Mouse (Mus musculus) neural tube, embryonic 11.5 days (tissue): ENCODE data around the gene Gm9745. TPM values are rescaled to one million over a fixed set of nuclear protein-coding genes. Genes with fewer than 3 reads are reported as not detected.
A peak's percentile ranks its signal among the peaks of the same experiment; 100 is the strongest.
"Not testable (repeated sequence)": the region's sequence is repeated elsewhere in the genome, so short reads cannot be mapped to it uniquely, and the experiment has no call there.

Experiments used
- ATAC-seq: fragments of 200-750 bp; cut with Nextera tagmentation; 2 replicates; pipeline ENCODE4 v1.8.0; 2017; ENCODE audit warnings: moderate number of reproducible peaks, mild to moderate bottlenecking, moderate TSS enrichment, moderate library complexity; ENCODE audit not compliant: insufficient read depth, low FRiP score, low TSS enrichment
- DNase-seq: peaks from one replicate; pipeline ENCODE4 v3.0.0-alpha.2; 2015; ENCODE audit warnings: low spot score
- H3K27ac ChIP-seq: fragments of 300-500 bp; sonication (generic); 2 replicates; pipeline ENCODE4 v1.5.1; 2014; ENCODE audit warnings: low read depth, mild to moderate bottlenecking, low read length
- H3K27me3 ChIP-seq: fragments of 300-500 bp; sonication (generic); 2 replicates; pipeline ENCODE4 v1.6.1; 2014; ENCODE audit warnings: mild to moderate bottlenecking, low read length, mixed read lengths; ENCODE audit not compliant: control insufficient read depth, insufficient read depth
- H3K36me3 ChIP-seq: fragments of 300-500 bp; sonication (generic); 2 replicates; pipeline ENCODE4 v1.6.1; 2014; ENCODE audit warnings: mild to moderate bottlenecking, low read length, moderate library complexity, mixed read lengths; ENCODE audit not compliant: control insufficient read depth, insufficient read depth
- H3K4me1 ChIP-seq: fragments of 300-500 bp; sonication (generic); 2 replicates; pipeline ENCODE4 v1.6.1; 2014; ENCODE audit warnings: low read length, mixed read lengths; ENCODE audit not compliant: control insufficient read depth, insufficient read depth
- H3K4me2 ChIP-seq: fragments of 300-500 bp; sonication (generic); 2 replicates; pipeline ENCODE4 v1.6.1; 2014; ENCODE audit warnings: low read depth, mild to moderate bottlenecking, moderate library complexity
- H3K4me3 ChIP-seq: fragments of 300-500 bp; sonication (generic); 2 replicates; pipeline ENCODE4 v1.5.1; 2014; ENCODE audit warnings: low read depth, low read length
- H3K9ac ChIP-seq: fragments of 300-500 bp; sonication (generic); 2 replicates; pipeline ENCODE4 v1.6.1; 2014; ENCODE audit warnings: mild to moderate bottlenecking, low read length
- H3K9me3 ChIP-seq: fragments of 300-500 bp; sonication (generic); 2 replicates; pipeline ENCODE4 v1.6.1; 2016; ENCODE audit warnings: low read length; ENCODE audit not compliant: control insufficient read depth
- WGBS: fragments of 180-500 bp; shearing (Covaris S2); extraction: QIAGEN DNeasy Blood & Tissue Kit; methylation state at CpG from one replicate; pipeline ENCODE4 v1.1.7; 2014; 5-methylcytosine and 5-hydroxymethylcytosine counted together
- polyA plus RNA-seq: library from polyadenylated mRNA; unstranded; fragments of >200 nt; fragmentation: Nextera tagmentation; extraction: Ambion mirVana; gene quantifications from 2 replicates; pipeline ENCODE4 v1.2.1, GENCODE M21; 2014

Gm9745 gene
- not detected in 2 replicates for polyA plus RNA-seq

GRCm38 (mm10) chr13:8948131-8948530 is at the start of gene Gm9745:
TSS of gene Gm9745 (minus strand) at chr13:8948231.
- not testable (repeated sequence) for DNase-seq, H3K27ac ChIP-seq, H3K27me3 ChIP-seq, ATAC-seq, H3K9ac ChIP-seq, H3K36me3 ChIP-seq, H3K4me2 ChIP-seq, H3K4me3 ChIP-seq, H3K4me1 ChIP-seq, H3K9me3 ChIP-seq

DNA sequence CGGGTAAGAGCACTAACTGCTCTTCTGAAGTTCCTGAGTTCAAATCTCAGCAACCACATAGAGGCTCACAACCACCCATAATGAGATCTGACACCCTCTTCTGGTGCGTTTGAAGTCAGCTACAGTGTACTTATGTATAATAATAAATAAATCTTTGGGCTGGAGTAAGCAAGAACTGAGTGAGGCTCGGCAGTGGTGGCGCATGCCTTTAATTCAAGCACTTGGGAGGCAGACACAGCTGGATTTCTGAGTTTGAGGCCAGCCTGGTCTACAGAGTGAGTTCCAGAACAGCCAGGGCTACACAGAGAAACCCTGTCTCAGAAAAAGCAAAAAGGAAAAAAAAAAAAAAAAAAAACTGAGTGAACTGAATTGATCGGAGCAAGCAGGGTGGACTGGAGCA is 49.2 kb upstream of the Gm9745 start:
- H3K9ac ChIP-seq, H3K4me2 ChIP-seq, ATAC-seq, H3K27ac ChIP-seq, H3K4me1 ChIP-seq, DNase-seq, H3K9me3 ChIP-seq, H3K36me3 ChIP-seq, H3K27me3 ChIP-seq, H3K4me3 ChIP-seq: not testable (repeated sequence)
- WGBS: 86% methylated on average over 5 of the region's 5 CpGs

DNA sequence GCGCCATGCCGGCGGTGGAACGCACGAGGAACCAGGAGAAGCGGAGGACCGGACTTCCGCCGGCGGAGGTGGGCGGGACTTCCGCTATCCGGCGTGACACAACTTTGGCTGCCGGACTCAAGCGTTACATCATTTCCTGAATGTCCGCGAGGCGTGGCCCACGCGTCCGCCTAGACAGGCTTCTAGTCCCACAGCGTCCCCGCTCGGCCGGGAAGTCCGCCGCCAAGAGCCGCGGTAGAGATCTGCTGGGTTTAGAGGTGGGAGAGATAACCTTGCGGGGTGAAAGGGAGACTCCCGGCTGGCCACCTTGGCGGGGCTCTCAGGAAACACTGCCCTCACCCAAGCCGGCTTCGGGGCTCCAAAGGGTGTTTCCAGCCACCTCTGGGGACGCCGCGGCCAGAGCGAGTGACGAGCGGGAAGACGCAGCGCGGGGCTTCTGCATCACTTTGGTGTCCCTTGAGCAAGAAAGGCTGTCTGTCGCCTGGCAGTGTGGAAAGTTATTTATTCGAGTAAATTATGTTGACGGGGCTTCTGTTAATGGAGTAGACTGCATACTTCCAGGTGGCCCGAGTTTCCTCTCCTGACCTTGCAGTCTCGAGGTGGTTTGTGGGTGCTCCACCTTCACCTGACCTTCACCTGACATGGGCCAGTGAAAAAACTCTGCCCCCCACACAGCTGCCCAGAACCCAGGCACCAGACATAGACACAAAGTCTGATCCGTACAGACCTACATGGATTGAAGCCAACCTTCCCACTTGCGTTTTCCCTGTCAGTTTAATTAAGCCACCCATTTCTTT is 48.2 kb upstream of the Gm9745 start, which contains the start of gene Gtpbp4:
Gtpbp4 (minus strand) TSS at position 94 of the 797 bp plus-strand sequence.
- peak within 1 kb of the TSS; percentile 90 for H3K4me3 ChIP-seq
- ATAC-seq (peak; percentile 97), DNase-seq (peak; percentile 98)
- peak within 1 kb of the TSS; percentile 83 for H3K9ac ChIP-seq
- H3K4me1 ChIP-seq: peaks cover 5% of the 10 kb centered on the region; the same call in 1 of the 2 replicates
- WGBS: 1% methylated on average over 51 of the region's 51 CpGs
- no peaks in the 10 kb centered on the region for H3K9me3 ChIP-seq
- H3K27me3 ChIP-seq: no peaks in the 10 kb centered on the region
- no peaks in the 10 kb centered on the region for H3K36me3 ChIP-seq
- peak within 1 kb of the TSS; percentile 44; the same call in 1 of the 2 replicates for H3K27ac ChIP-seq
- H3K4me2 ChIP-seq: peak within 1 kb of the TSS; percentile 82

DNA sequence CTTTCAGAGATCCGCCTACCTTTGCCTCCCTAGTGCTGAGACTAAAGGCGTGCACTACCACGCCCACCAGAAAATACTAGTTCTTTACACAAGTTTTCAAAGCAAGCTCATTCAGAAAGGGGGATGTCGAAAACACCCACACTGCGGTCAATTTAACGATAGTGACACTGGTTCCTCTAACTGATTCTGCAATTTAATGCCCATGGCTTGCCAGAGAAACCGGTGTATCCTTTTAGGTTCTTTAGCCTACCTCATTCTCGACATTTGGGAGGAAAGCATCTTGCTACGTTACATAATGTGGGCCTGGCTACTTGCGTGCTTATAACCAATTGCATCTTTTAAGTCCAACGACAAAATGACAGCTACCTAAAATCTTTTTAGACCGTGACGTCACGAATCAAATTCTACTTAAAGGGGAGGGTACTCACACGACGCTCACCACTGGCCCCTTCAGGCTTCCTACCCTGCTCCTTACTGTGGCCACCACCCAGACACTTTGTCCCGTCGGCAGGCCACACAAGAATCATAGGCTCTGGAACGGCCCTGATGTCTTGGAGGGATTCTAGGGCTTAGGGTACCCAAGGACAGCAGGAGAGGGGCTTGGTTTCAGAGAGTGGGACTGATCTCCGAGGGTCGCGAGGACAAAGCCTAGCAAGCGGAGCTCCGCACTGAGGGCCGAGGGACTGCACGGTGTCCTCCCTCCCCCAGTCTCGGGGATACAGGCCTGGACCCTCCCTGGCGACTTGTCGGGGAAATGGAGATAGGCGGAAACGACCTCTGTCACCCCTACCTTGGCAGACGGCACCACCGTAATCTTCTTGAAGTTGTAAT is 47.3 kb upstream of the Gm9745 start:
- H3K36me3 ChIP-seq: no peaks in the 10 kb centered on the region
- no peak for DNase-seq
- H3K9ac ChIP-seq: peak overlapping the region; percentile 83
- H3K4me2 ChIP-seq: peak overlapping the region; percentile 82
- peaks cover 5% of the 10 kb centered on the region; the same call in 1 of the 2 replicates for H3K4me1 ChIP-seq
- ATAC-seq: peak; percentile 79
- H3K9me3 ChIP-seq: no peaks in the 10 kb centered on the region
- H3K4me3 ChIP-seq: peak overlapping the region; percentile 90
- no peak overlapping the region for H3K27ac ChIP-seq
- H3K27me3 ChIP-seq: no peaks in the 10 kb centered on the region
- WGBS: 4% methylated on average over 33 of the region's 33 CpGs

- no peak for ATAC-seq
- DNase-seq: no peak
- 98% methylated on average over 6 of the region's 6 CpGs for WGBS
- H3K36me3 ChIP-seq: no peaks in the 10 kb centered on the region; the same call in 1 of the 2 replicates
- no peaks in the 10 kb centered on the region for H3K27me3 ChIP-seq
- H3K9ac ChIP-seq: no peak overlapping the region
- no peak overlapping the region for H3K4me2 ChIP-seq
- no peaks in the 10 kb centered on the region for H3K9me3 ChIP-seq
- H3K4me1 ChIP-seq: peaks cover 5% of the 10 kb centered on the region; the same call in 1 of the 2 replicates
- H3K4me3 ChIP-seq: no peak overlapping the region
- H3K27ac ChIP-seq: no peak overlapping the region
Observed at GRCm38 (mm10) chr13:8992231-8992630, 44.2 kb upstream of the Gm9745 start.

DNA sequence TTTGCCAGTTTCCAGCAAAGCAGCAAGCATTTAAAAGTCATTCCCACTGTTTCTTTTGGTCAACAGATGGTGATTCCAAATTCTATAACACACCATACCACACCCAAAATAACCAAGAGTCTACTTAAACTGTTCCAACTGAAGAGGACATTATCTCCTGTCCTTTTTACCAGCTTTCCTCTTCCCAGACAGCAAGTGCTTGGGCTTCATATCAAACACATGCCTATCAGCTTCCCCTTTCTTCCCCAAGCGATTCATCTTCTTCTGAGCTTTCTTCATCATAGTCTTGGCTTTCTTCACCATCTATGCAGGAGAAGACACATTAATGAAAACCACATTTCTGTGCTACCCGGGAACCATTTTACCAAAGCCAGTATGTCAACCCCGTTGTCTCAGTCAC is 24.9 kb upstream of the Gm9745 start:
- Histone ChIP-seq H3K4me1 (no peaks in the 10 kb centered on the region), H3K9ac (no peak overlapping the region), H3K9me3 (no peaks in the 10 kb centered on the region), H3K4me2 (no peak overlapping the region), H3K27me3 (no peaks in the 10 kb centered on the region), H3K27ac (no peak overlapping the region), H3K4me3 (no peak overlapping the region), H3K36me3 (peaks cover 23% of the 10 kb centered on the region)
- DNase-seq (no peak), ATAC-seq (no peak)
- WGBS: 95% methylated on average over 3 of the region's 3 CpGs

- no peak overlapping the region for H3K4me3 ChIP-seq
- no peak overlapping the region for H3K27ac ChIP-seq
- H3K9me3 ChIP-seq: no peaks in the 10 kb centered on the region
- no peak overlapping the region for H3K9ac ChIP-seq
- H3K27me3 ChIP-seq: no peaks in the 10 kb centered on the region
- ATAC-seq (no peak), DNase-seq (no peak)
- peaks cover 23% of the 10 kb centered on the region for H3K36me3 ChIP-seq
- H3K4me2 ChIP-seq: no peak overlapping the region
- H3K4me1 ChIP-seq: no peaks in the 10 kb centered on the region
Observed at GRCm38 (mm10) chr13:8972369-8972768, 24.3 kb upstream of the Gm9745 start.

DNA sequence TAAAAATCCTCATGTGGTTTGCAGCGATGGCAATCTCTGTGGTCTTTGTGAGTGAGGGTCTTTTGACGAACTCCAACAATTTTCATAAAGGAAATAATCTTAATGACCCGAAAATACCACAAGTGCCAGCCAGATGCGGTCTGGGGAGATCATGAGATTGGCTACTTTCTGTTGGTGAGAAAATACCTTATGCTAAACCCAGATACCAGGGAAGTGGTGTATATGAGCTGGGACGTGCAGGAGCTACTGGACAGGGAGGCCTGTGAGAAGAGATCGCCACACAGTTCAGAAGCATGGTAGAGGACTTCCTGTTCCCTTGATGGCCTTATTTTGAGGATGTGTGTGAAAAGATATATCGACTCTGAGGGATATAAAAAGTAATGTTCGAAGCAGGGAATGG is 19.7 kb upstream of the Gm9745 start:
- H3K27me3 ChIP-seq: no peaks in the 10 kb centered on the region
- no peak overlapping the region for H3K4me2 ChIP-seq
- ATAC-seq (no peak), DNase-seq (no peak)
- peaks cover 7% of the 10 kb centered on the region for H3K36me3 ChIP-seq
- no peak overlapping the region for H3K4me3 ChIP-seq
- no peak overlapping the region for H3K9ac ChIP-seq
- H3K4me1 ChIP-seq: no peaks in the 10 kb centered on the region
- 91% methylated on average over 8 of the region's 8 CpGs for WGBS
- no peak overlapping the region for H3K27ac ChIP-seq
- no peaks in the 10 kb centered on the region for H3K9me3 ChIP-seq
